Mouse (Mus musculus) liver, embryonic 11.5 days (tissue): ENCODE data around the gene Cdkal1. TPM values are rescaled to one million over a fixed set of nuclear protein-coding genes. Genes with fewer than 3 reads are reported as not detected.

ENCODE experiments used
- ATAC-seq: fragments of 200-750 bp; cut with Nextera tagmentation; replicated peaks from 2 replicates; pipeline ENCODE4 v1.8.0; 2017; ENCODE audit warnings: moderate number of reproducible peaks, mild to moderate bottlenecking, moderate TSS enrichment, moderate library complexity; ENCODE audit not compliant: low FRiP score
- DNase-seq: peaks from one replicate; pipeline ENCODE4 v3.0.0-alpha.2; 2017; ENCODE audit warnings: low spot score
- H3K27ac ChIP-seq: fragments of 300-500 bp; sonication (generic); 2 replicates; pipeline ENCODE4 v1.5.1; 2014; ENCODE audit warnings: mild to moderate bottlenecking, low read depth, low read length, control low read depth
- H3K27me3 ChIP-seq: fragments of 300-500 bp; sonication (generic); replicated peaks from 2 replicates; pipeline ENCODE4 v1.6.1; 2014; ENCODE audit warnings: low read length, mixed read lengths; ENCODE audit not compliant: control insufficient read depth, insufficient read depth
- H3K36me3 ChIP-seq: fragments of 300-500 bp; sonication (generic); 2 replicates; pipeline ENCODE4 v1.6.1; 2014; ENCODE audit warnings: mild to moderate bottlenecking, low read length, moderate library complexity, mixed read lengths; ENCODE audit not compliant: control insufficient read depth, insufficient read depth
- H3K4me1 ChIP-seq: fragments of 300-500 bp; sonication (generic); replicated peaks from 2 replicates; pipeline ENCODE4 v1.6.1; 2014; ENCODE audit warnings: low read length, mixed read lengths; ENCODE audit not compliant: control insufficient read depth, insufficient read depth
- H3K4me2 ChIP-seq: fragments of 300-500 bp; sonication (generic); 2 replicates; pipeline ENCODE4 v1.6.1; 2014; ENCODE audit warnings: mild to moderate bottlenecking, control low read depth, moderate library complexity
- H3K4me3 ChIP-seq: fragments of 300-500 bp; sonication (generic); 2 replicates; pipeline ENCODE4 v1.5.1; 2014; ENCODE audit warnings: low read depth, low read length, control low read depth
- H3K9ac ChIP-seq: fragments of 300-500 bp; sonication (generic); 2 replicates; pipeline ENCODE4 v1.6.1; 2014; ENCODE audit warnings: low read depth, low read length, control low read depth
- H3K9me3 ChIP-seq: fragments of 300-500 bp; sonication (generic); 2 replicates; pipeline ENCODE4 v1.6.1; 2016; ENCODE audit warnings: low read length, inconsistent platforms, mixed read lengths; ENCODE audit not compliant: control insufficient read depth
- WGBS: fragments of 180-500 bp; shearing (Covaris S2); extraction: QIAGEN DNeasy Blood & Tissue Kit; methylation state at CpG from one replicate; pipeline ENCODE4 v1.1.7; 2014; 5-methylcytosine and 5-hydroxymethylcytosine counted together
- polyA plus RNA-seq: library from polyadenylated mRNA; unstranded; fragments of >200 nt; fragmentation: Nextera tagmentation; extraction: Ambion mirVana; gene quantifications from 2 replicates; pipeline ENCODE4 v1.2.1, GENCODE M21; 2014

Gene Cdkal1
- polyA plus RNA-seq, 1 experiment from 2014 or later = 26.3 TPM

DNA sequence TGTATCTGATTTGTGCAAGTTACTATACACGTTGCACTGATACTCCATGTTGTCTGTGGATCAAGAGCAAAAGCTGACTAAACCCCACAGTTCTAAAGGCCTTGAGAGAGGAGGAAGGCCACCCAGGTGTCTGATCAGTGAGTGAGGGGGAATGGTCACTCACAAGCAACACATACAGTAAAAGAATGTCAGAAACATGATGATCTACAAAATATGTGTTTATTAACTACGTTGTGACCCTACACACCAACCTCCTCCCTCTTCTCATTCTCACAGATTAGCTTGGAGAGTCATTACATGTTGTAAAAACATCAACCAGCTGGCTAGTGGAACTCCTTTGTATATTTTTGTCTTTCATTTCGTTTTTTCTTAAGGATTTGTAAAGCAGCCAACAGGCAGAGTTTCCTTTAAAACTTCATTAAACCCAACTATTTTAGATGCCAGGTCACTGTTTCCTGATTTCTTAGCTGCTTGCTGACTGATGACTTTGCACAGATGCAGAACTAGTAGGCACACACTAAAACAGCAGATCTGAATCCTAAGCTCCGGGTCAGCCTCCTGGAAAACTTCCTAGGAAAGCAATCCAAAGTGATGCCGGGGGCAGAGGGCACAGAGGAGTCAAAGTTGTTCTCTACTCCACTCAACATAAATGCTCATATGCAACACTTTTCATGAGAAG is 157.0 kb downstream of the Cdkal1 start:
- no peaks in the 10 kb centered on the region for H3K36me3 ChIP-seq
- H3K4me3 ChIP-seq = no peak overlapping the region
- ATAC-seq = no peak
- H3K27me3 ChIP-seq = no peaks in the 10 kb centered on the region
- DNase-seq = no peak
- H3K4me1 ChIP-seq = no peaks in the 10 kb centered on the region; the same call in 1 of the 2 replicates
- no peak overlapping the region for H3K4me2 ChIP-seq
- WGBS = 71% methylated on average over 5 of the region's 5 CpGs
- H3K9me3 ChIP-seq = no peaks in the 10 kb centered on the region
- no peak overlapping the region for H3K27ac ChIP-seq
- H3K9ac ChIP-seq = no peak overlapping the region

DNA sequence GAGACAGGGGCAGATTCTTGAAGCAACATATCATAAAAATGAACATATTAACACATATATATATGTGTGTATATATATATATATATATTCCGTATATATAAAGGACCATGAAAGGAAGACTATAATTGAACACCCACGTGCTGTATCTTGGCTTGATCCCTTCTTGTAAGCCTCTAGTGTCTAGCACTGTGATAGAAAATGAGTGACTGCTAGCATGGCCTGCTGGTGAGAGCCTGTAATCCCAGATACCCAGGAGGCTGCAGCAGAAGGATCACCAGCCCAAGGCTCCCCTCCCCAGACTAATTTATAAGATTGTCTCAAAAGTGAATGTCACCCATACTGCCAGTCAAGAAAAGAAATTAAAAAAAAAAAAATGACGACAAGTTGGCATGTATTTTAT is 158.2 kb downstream of the Cdkal1 start:
- 78% methylated on average over 3 of the region's 3 CpGs for WGBS
- Histone ChIP-seq H3K27ac (no peak overlapping the region), H3K9ac (no peak overlapping the region), H3K9me3 (no peaks in the 10 kb centered on the region), H3K4me2 (no peak overlapping the region), H3K27me3 (no peaks in the 10 kb centered on the region), H3K4me3 (no peak overlapping the region), H3K36me3 (no peaks in the 10 kb centered on the region), H3K4me1 (no peaks in the 10 kb centered on the region; the same call in 1 of the 2 replicates)
- DNase-seq (no peak), ATAC-seq (no peak)

DNA sequence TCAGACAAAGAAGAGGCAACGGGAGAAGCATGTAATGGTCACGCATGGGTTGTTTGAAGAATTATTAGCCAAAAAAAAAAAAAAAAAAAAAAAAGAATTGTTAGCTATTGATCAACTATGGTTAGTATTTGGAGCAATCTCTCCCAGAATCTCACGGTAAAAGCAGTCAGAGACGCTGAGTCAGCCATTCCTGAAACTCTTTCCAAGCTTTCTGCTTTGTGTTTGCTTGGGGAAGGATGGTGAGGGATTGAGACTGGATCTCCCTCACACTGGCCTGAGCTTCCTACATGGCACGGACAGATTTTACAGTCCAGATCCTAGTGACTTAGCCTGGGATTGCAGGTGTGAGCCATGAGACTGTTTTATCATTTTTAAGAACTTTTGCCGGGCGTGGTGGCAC is 164.7 kb downstream of the Cdkal1 start:
- Histone ChIP-seq H3K27ac (no peak overlapping the region), H3K4me3 (no peak overlapping the region), H3K4me1 (peaks cover 3% of the 10 kb centered on the region), H3K27me3 (no peaks in the 10 kb centered on the region), H3K36me3 (no peaks in the 10 kb centered on the region), H3K4me2 (no peak overlapping the region), H3K9ac (no peak overlapping the region), H3K9me3 (no peaks in the 10 kb centered on the region)
- ATAC-seq (no peak), DNase-seq (no peak)
- 89% methylated on average over 7 of the region's 7 CpGs for WGBS

DNA sequence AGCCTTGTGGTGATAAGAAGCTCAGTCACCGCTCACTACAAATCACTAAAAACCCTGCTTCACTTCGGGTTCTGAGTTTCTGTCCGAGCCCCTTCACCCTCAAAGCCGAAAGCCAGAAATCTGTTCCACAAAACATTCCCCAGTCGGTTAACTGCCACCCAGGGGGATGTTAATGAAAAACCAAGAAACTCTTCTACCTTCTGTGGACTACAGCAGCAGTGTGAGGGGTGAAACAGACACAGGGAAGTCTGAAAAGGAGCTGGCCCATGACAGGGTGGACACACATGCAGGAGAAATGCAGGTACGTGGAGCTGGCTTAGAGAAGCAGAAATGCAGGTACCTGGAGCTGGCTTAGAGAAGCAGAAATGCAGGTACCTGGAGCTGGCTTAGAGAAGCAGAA is 166.6 kb downstream of the Cdkal1 start:
- no peak overlapping the region for H3K4me3 ChIP-seq
- peaks cover 3% of the 10 kb centered on the region for H3K4me1 ChIP-seq
- H3K27ac ChIP-seq = no peak overlapping the region
- no peaks in the 10 kb centered on the region for H3K36me3 ChIP-seq
- H3K4me2 ChIP-seq = no peak overlapping the region
- no peak overlapping the region for H3K9ac ChIP-seq
- no peaks in the 10 kb centered on the region for H3K9me3 ChIP-seq
- ATAC-seq = no peak
- H3K27me3 ChIP-seq = no peaks in the 10 kb centered on the region
- 69% methylated on average over 6 of the region's 6 CpGs for WGBS
- DNase-seq = no peak

DNA sequence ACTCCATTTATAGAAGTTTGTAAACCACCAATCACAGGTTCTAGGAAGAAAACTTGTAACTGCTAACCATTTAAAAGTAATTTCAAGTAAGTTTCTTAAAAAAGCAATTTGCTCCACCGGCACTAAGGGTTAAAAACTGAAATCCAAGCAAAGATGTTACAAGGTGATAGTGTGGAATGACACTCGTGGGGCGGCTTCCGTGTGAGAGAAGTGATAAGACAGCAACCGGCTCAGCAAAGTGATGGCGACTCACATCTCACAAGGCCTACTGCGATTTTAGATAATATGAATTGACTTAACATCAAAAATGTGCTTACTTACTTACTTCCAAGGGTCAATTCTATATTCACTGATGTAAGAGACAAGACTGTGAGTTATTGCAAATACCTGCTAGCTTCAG is 167.6 kb downstream of the Cdkal1 start:
- Histone ChIP-seq H3K9me3 (no peaks in the 10 kb centered on the region), H3K9ac (no peak overlapping the region), H3K36me3 (no peaks in the 10 kb centered on the region), H3K4me2 (no peak overlapping the region), H3K4me3 (no peak overlapping the region), H3K4me1 (peaks cover 3% of the 10 kb centered on the region), H3K27ac (no peak overlapping the region), H3K27me3 (no peaks in the 10 kb centered on the region)
- no peak for DNase-seq
- no peak for ATAC-seq
- WGBS = 44% methylated on average over 7 of the region's 7 CpGs

DNA sequence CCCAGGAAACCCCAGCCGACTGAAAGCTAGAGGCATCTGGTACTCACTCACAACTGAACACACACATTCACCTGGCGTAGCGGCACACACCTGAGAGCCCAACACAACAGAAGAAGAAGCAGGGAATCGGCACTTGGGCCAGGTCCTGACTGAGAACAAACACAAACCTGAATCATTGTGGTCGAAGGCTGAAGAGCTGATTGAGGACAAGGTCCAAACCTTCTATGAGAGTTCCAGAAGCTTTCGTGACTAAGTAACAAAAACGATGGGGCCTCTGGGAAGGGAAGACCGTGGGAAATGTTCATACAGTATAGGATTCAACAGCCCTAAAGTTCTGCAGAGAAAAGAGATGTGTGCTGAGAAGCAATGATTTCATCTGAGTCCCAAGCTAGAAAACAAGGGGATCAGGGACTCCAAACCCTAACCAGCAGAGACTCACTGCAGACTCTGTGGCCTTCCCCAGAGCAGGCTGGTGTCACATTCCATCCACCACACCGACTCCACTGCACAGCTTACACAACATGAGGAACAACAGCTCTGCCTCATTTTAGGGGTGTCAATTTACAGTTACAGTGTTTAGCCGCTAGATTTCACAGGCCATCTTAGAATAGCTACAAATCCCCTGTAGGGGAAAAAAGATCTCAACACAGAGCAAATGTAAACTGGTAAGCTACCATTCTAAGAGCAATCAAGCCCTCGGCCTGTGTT is 175.8 kb downstream of the Cdkal1 start:
- 82% methylated on average over 11 of the region's 11 CpGs for WGBS
- Histone ChIP-seq H3K4me2 (no peak overlapping the region), H3K27me3 (no peaks in the 10 kb centered on the region), H3K4me1 (no peaks in the 10 kb centered on the region), H3K36me3 (no peaks in the 10 kb centered on the region), H3K27ac (no peak overlapping the region), H3K9ac (no peak overlapping the region), H3K4me3 (no peak overlapping the region), H3K9me3 (no peaks in the 10 kb centered on the region)
- ATAC-seq (no peak), DNase-seq (no peak)

DNA sequence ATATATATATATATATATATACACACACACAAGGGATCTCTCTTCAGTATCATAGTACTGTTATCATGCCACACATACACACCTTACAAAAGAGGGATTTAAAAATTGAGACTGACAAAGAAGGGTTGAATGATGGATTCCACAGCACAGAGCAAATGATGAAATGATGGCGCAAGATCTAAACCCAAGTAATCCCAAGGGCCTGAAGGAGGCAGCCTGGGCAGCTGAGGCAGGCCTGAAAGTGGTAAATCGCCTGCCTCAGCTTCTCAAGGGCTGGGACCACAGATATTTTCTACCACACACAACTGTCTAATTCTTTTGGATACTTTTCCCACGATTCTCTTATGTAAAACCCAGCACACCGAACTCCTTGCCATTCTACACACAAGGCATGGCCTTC is 177.9 kb downstream of the Cdkal1 start:
- no peak overlapping the region for H3K4me2 ChIP-seq
- WGBS = 83% methylated on average over 4 of the region's 4 CpGs
- ATAC-seq (no peak), DNase-seq (no peak)
- H3K27ac ChIP-seq = no peak overlapping the region
- no peak overlapping the region for H3K4me3 ChIP-seq
- H3K4me1 ChIP-seq = no peaks in the 10 kb centered on the region
- no peak overlapping the region for H3K9ac ChIP-seq
- no peaks in the 10 kb centered on the region for H3K9me3 ChIP-seq
- no peaks in the 10 kb centered on the region for H3K36me3 ChIP-seq
- H3K27me3 ChIP-seq = no peaks in the 10 kb centered on the region

DNA sequence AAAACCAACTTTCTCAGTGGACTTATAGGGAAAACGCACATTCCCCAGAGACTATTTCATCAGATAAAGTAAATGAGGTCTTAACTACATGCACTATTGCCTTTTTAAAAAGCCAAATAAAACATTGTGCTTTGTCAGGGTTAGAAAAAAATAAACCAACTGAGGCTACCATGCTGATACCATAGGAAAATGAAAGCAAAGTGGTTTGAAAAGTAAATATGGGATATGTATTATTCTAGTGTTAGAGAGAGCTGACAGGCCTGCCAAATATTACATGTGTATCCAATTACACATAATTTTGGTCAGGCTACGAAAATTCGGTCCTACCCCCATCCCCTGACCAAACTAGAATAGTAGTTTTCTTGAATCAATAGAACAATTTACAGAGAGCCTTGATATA is 184.8 kb downstream of the Cdkal1 start:
- no peak for ATAC-seq
- H3K4me3 ChIP-seq = no peak overlapping the region
- H3K4me1 ChIP-seq = no peaks in the 10 kb centered on the region
- H3K27me3 ChIP-seq = no peaks in the 10 kb centered on the region
- DNase-seq = no peak
- 86% methylated on average over 3 of the region's 3 CpGs for WGBS
- no peaks in the 10 kb centered on the region for H3K9me3 ChIP-seq
- H3K27ac ChIP-seq = no peak overlapping the region
- H3K36me3 ChIP-seq = no peaks in the 10 kb centered on the region
- H3K9ac ChIP-seq = no peak overlapping the region
- H3K4me2 ChIP-seq = no peak overlapping the region

DNA sequence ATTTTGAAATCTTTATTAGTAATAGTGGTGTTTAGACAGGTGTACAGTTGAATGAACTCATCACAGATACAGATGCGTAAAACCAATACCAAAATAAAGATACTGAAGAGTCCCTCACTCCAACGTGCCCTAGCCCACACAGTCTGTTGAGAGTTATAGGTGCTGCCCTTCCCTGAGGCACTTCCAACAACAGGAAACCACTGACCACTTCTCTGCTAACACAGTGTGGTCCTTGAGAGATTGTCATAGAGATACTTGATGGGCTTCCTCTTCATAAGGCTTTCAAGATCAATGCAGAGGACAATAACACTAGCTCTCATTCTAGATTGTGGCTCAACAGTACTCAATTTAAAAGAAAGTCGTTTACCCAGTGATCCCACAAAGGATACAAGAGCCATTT is 191.6 kb downstream of the Cdkal1 start:
- DNase-seq = no peak
- Histone ChIP-seq H3K4me1 (no peaks in the 10 kb centered on the region), H3K4me3 (no peak overlapping the region), H3K9ac (no peak overlapping the region), H3K4me2 (no peak overlapping the region), H3K27me3 (no peaks in the 10 kb centered on the region), H3K9me3 (no peaks in the 10 kb centered on the region), H3K36me3 (no peaks in the 10 kb centered on the region), H3K27ac (no peak overlapping the region)
- WGBS = 44% methylated on average over 3 of the region's 3 CpGs
- no peak for ATAC-seq
